Mouse (Mus musculus): Measurements from ENCODE around the gene Epn2.

DNA sequence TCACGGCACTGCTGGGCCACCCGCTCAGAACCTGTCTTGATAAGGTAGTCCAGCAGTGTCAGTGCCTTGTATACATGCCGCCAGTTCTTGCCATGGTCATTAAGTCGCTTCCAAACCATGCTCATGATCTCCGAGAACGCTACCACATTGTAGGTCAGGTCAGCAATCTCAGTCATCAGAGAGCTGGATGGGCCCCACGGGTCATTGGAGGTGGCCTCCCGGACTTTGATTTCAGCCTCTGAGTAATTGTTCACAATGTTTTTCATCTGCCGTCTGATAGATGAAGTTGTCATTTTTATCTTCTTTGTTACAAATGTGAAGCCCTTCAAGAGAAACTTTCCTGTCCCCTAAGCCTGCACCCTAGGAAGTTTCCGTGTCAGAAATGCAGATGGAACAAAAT is 33.0 kb downstream of the Epn2 start:
- TF ChIP-seq CTCF (conservative IDR thresholded peaks at IDR 0.05 in 1 of 2, IDR thresholded peaks at IDR 0.05 in 1 of 2; ENCODE audit: low read depth in 2 of 2, low read length in 2 of 2) (no peak), HCFC1 (IDR thresholded peaks at IDR 0.05; ENCODE audit: low read depth, low read length) (no peak), CHD2 (IDR thresholded peaks at IDR 0.05; ENCODE audit: low read length) (no peak), POLR2A (IDR thresholded peaks at IDR 0.05; ENCODE audit: low read depth, low read length) (no peak)

All from CH12.LX (cell line).